Mouse (Mus musculus) forebrain, postnatal 0 days (tissue): ENCODE measurements around the gene Anks6. TPM values are rescaled to one million over a fixed set of nuclear protein-coding genes. Genes with fewer than 3 reads are reported as not detected.

Source experiments
- ATAC-seq: fragments of 200-750 bp; cut with Nextera tagmentation; 2 replicates; pipeline ENCODE4 v1.8.0; 2017; ENCODE audit warnings: mild to moderate bottlenecking, moderate library complexity
- DNase-seq: peaks from one replicate; pipeline ENCODE4 v3.0.0-alpha.2; 2015
- H3K27ac ChIP-seq: fragments of 300-500 bp; sonication (generic); 2 replicates; pipeline ENCODE4 v1.5.1; 2014; ENCODE audit warnings: low read depth, mild to moderate bottlenecking, antibody characterized with exemption, low read length, moderate library complexity, mixed read lengths
- H3K27me3 ChIP-seq: fragments of 300-500 bp; sonication (generic); 2 replicates; pipeline ENCODE4 v1.6.1; 2014; ENCODE audit warnings: mild to moderate bottlenecking, low read length, mixed read lengths; ENCODE audit not compliant: insufficient read depth
- H3K36me3 ChIP-seq: fragments of 300-500 bp; sonication (generic); 2 replicates; pipeline ENCODE4 v1.6.1; 2014; ENCODE audit warnings: mild to moderate bottlenecking, moderate library complexity; ENCODE audit not compliant: insufficient read depth
- H3K4me1 ChIP-seq: fragments of 300-500 bp; sonication (generic); 2 replicates; pipeline ENCODE4 v1.6.1; 2014; ENCODE audit warnings: antibody characterized with exemption; ENCODE audit not compliant: insufficient read depth
- H3K4me2 ChIP-seq: fragments of 300-500 bp; sonication (generic); 2 replicates; pipeline ENCODE4 v1.6.1; 2014; ENCODE audit warnings: low read depth, mild to moderate bottlenecking, moderate library complexity
- H3K4me3 ChIP-seq: fragments of 300-500 bp; sonication (generic); 2 replicates; pipeline ENCODE4 v1.5.1; 2014; ENCODE audit warnings: low read depth, low read length, mixed read lengths
- H3K9ac ChIP-seq: fragments of 300-500 bp; sonication (generic); 2 replicates; pipeline ENCODE4 v1.6.1; 2014; ENCODE audit warnings: mild to moderate bottlenecking
- H3K9me3 ChIP-seq: fragments of 300-500 bp; sonication (generic); 2 replicates; pipeline ENCODE4 v1.6.1; 2016; ENCODE audit warnings: low read length
- CTCF ChIP-seq: sonication (generic); IDR thresholded peaks from 2 replicates; pipeline ENCODE4 v1.5.1; 2016; ENCODE audit warnings: antibody characterized with exemption, control low read depth, low read depth
- WGBS: fragments of 180-500 bp; shearing (Covaris S2); extraction: QIAGEN DNeasy Blood & Tissue Kit; methylation state at CpG from one replicate; pipeline ENCODE4 v1.1.7; 2014; 5-methylcytosine and 5-hydroxymethylcytosine counted together
- polyA plus RNA-seq: library from polyadenylated mRNA; unstranded; fragments of >200 nt; fragmentation: Nextera tagmentation; extraction: Ambion mirVana; gene quantifications from 2 replicates; pipeline ENCODE4 v1.2.1, GENCODE M21; 2015
- total RNA-seq: library from RNA; depleted of rRNA; stranded (reverse); fragments of >200 nt; gene quantifications from 2 replicates; pipeline ENCODE4 v1.2.3, GENCODE M21; 2014

The Anks6 gene
- total and polyA plus RNA-seq, 2 experiments from 2014 or later = 2.1 to 11.0 TPM

- H3K4me1 ChIP-seq = no peaks in the 10 kb centered on the region
- H3K27me3 ChIP-seq = no peaks in the 10 kb centered on the region
- peak overlapping the region; percentile 75 for H3K4me3 ChIP-seq
- peak; percentile 77 for TF ChIP-seq CTCF
- ATAC-seq (peak; percentile 60), DNase-seq (peak; percentile 88)
- H3K27ac ChIP-seq = peak overlapping the region; percentile 90; the same call in 1 of the 2 replicates
- H3K9ac ChIP-seq = peak overlapping the region; percentile 78
- WGBS = 1% methylated on average over 17 of the region's 17 CpGs
- peak overlapping the region; percentile 81 for H3K4me2 ChIP-seq
- H3K36me3 ChIP-seq = no peaks in the 10 kb centered on the region
- H3K9me3 ChIP-seq = no peaks in the 10 kb centered on the region
Measured at GRCm38 (mm10) chr4:46989842-46990241, 67.4 kb downstream of the Anks6 start.

- no peak for DNase-seq
- Histone ChIP-seq H3K27ac (no peak overlapping the region), H3K9me3 (no peaks in the 10 kb centered on the region), H3K27me3 (no peaks in the 10 kb centered on the region), H3K9ac (no peak overlapping the region), H3K4me3 (peak overlapping the region; percentile 9; the same call in 1 of the 2 replicates), H3K4me2 (peak overlapping the region; percentile 81), H3K4me1 (no peaks in the 10 kb centered on the region), H3K36me3 (no peaks in the 10 kb centered on the region)
- no peak for TF ChIP-seq CTCF
- WGBS = 58% methylated on average over 4 of the region's 4 CpGs
- no peak for ATAC-seq
Measured at GRCm38 (mm10) chr4:46988824-46989223, 68.4 kb downstream of the Anks6 start.

- no peak for ATAC-seq
- WGBS = 53% methylated on average over 3 of the region's 3 CpGs
Measured at GRCm38 (mm10) chr4:46988257-46988656, 69.0 kb downstream of the Anks6 start.

GRCm38 (mm10) chr4:46987809-46988208 is 69.4 kb downstream of the Anks6 start:
- no peaks in the 10 kb centered on the region for H3K27me3 ChIP-seq
- no peak overlapping the region for H3K27ac ChIP-seq
- DNase-seq (no peak), ATAC-seq (no peak)
- H3K4me3 ChIP-seq = no peak overlapping the region
- WGBS = 91% methylated on average over 6 of the region's 6 CpGs
- H3K4me1 ChIP-seq = no peaks in the 10 kb centered on the region
- no peak for TF ChIP-seq CTCF
- no peak overlapping the region for H3K4me2 ChIP-seq
- no peaks in the 10 kb centered on the region for H3K9me3 ChIP-seq
- H3K36me3 ChIP-seq = no peaks in the 10 kb centered on the region
- H3K9ac ChIP-seq = no peak overlapping the region

More at GRCm38 (mm10) chr4:46988257-46988656, 69.0 kb downstream of the Anks6 start:
- no peak for DNase-seq
- Histone ChIP-seq H3K9ac (no peak overlapping the region), H3K4me1 (no peaks in the 10 kb centered on the region), H3K27ac (no peak overlapping the region), H3K36me3 (no peaks in the 10 kb centered on the region), H3K4me2 (no peak overlapping the region), H3K4me3 (no peak overlapping the region), H3K27me3 (no peaks in the 10 kb centered on the region), H3K9me3 (no peaks in the 10 kb centered on the region)
- no peak for TF ChIP-seq CTCF

GRCm38 (mm10) chr4:46986054-46986453 is 71.2 kb downstream of the Anks6 start:
- Histone ChIP-seq H3K9ac (no peak overlapping the region), H3K9me3 (no peaks in the 10 kb centered on the region), H3K27me3 (no peaks in the 10 kb centered on the region), H3K27ac (no peak overlapping the region), H3K36me3 (no peaks in the 10 kb centered on the region), H3K4me3 (no peak overlapping the region), H3K4me1 (no peaks in the 10 kb centered on the region), H3K4me2 (no peak overlapping the region)
- no peak for TF ChIP-seq CTCF
- DNase-seq (no peak), ATAC-seq (no peak)

- Histone ChIP-seq H3K4me2 (no peak overlapping the region), H3K9ac (no peak overlapping the region), H3K4me1 (no peaks in the 10 kb centered on the region), H3K36me3 (no peaks in the 10 kb centered on the region), H3K4me3 (no peak overlapping the region), H3K27me3 (no peaks in the 10 kb centered on the region), H3K27ac (no peak overlapping the region), H3K9me3 (no peaks in the 10 kb centered on the region)
- WGBS = 72% methylated on average over 5 of the region's 5 CpGs
- ATAC-seq = no peak
- no peak for TF ChIP-seq CTCF
- no peak for DNase-seq
Measured at GRCm38 (mm10) chr4:46982912-46983311, 74.3 kb downstream of the Anks6 start.

- no peak for ATAC-seq
- no peaks in the 10 kb centered on the region for H3K9me3 ChIP-seq
- DNase-seq = no peak
- 77% methylated on average over 4 of the region's 4 CpGs for WGBS
- no peak for TF ChIP-seq CTCF
- no peak overlapping the region for H3K4me2 ChIP-seq
- H3K4me1 ChIP-seq = no peaks in the 10 kb centered on the region
- H3K27me3 ChIP-seq = no peaks in the 10 kb centered on the region
- H3K4me3 ChIP-seq = no peak overlapping the region
- no peaks in the 10 kb centered on the region for H3K36me3 ChIP-seq
- no peak overlapping the region for H3K27ac ChIP-seq
- H3K9ac ChIP-seq = no peak overlapping the region
Measured at GRCm38 (mm10) chr4:46982094-46982493, 75.1 kb downstream of the Anks6 start.
